Mouse (Mus musculus) hindbrain, embryonic 16.5 days (tissue): ENCODE results near the gene Pcdh9. TPM values are rescaled to one million over a fixed set of nuclear protein-coding genes. Genes with fewer than 3 reads are reported as not detected.

ENCODE experiments used
- ATAC-seq: fragments of 200-750 bp; cut with Nextera tagmentation; 2 replicates; pipeline ENCODE4 v1.8.0; 2017; ENCODE audit warnings: moderate TSS enrichment, moderate library complexity
- H3K27ac ChIP-seq: fragments of 300-500 bp; sonication (generic); 2 replicates; pipeline ENCODE4 v1.5.1; 2014; ENCODE audit warnings: low read depth, mild to moderate bottlenecking, control low read depth, low read length, moderate library complexity
- H3K27me3 ChIP-seq: fragments of 300-500 bp; sonication (generic); replicated peaks from 2 replicates; pipeline ENCODE4 v1.6.1; 2014; ENCODE audit warnings: low read length; ENCODE audit not compliant: control insufficient read depth, insufficient read depth
- H3K36me3 ChIP-seq: fragments of 300-500 bp; sonication (generic); 2 replicates; pipeline ENCODE4 v1.6.1; 2014; ENCODE audit warnings: mild to moderate bottlenecking, low read length, moderate library complexity, mixed read lengths; ENCODE audit not compliant: control insufficient read depth, insufficient read depth
- H3K4me1 ChIP-seq: fragments of 300-500 bp; sonication (generic); 2 replicates; pipeline ENCODE4 v1.6.1; 2014; ENCODE audit warnings: low read depth, low read length; ENCODE audit not compliant: control insufficient read depth, insufficient read depth
- H3K4me2 ChIP-seq: fragments of 300-500 bp; sonication (generic); 2 replicates; pipeline ENCODE4 v1.6.1; 2014; ENCODE audit warnings: mild to moderate bottlenecking, low read length, control low read depth, moderate library complexity
- H3K4me3 ChIP-seq: fragments of 300-500 bp; sonication (generic); 2 replicates; pipeline ENCODE4 v1.5.1; 2014; ENCODE audit warnings: mild to moderate bottlenecking, low read length, control low read depth, moderate library complexity
- H3K9ac ChIP-seq: fragments of 300-500 bp; sonication (generic); 2 replicates; pipeline ENCODE4 v1.6.1; 2014; ENCODE audit warnings: low read depth, mild to moderate bottlenecking, control low read depth, low read length, moderate library complexity
- H3K9me3 ChIP-seq: fragments of 300-500 bp; sonication (generic); 2 replicates; pipeline ENCODE4 v1.6.1; 2014; ENCODE audit warnings: mild to moderate bottlenecking, low read length, moderate library complexity; ENCODE audit not compliant: control insufficient read depth
- WGBS: fragments of 180-500 bp; shearing (Covaris S2); extraction: QIAGEN DNeasy Blood & Tissue Kit; methylation state at CpG from one replicate; pipeline ENCODE4 v1.1.7; 2014; 5-methylcytosine and 5-hydroxymethylcytosine counted together
- polyA plus RNA-seq: library from polyadenylated mRNA; unstranded; fragments of >200 nt; fragmentation: Nextera tagmentation; extraction: Ambion mirVana; gene quantifications from 2 replicates; pipeline ENCODE4 v1.2.1, GENCODE M21; 2015

Pcdh9 gene
- polyA plus RNA-seq, 1 experiment from 2014 or later = 232 TPM

GRCm38 (mm10) chr14:93885551-93886084, 4.9 kb downstream of the Pcdh9 start:
- no peaks in the 10 kb centered on the region for H3K9me3 ChIP-seq
- ATAC-seq = no peak
- peak overlapping the region; percentile 29 for H3K4me3 ChIP-seq
- peak overlapping the region; percentile 72 for H3K4me2 ChIP-seq
- 83% methylated on average over 11 of the region's 11 CpGs for WGBS
- no peak overlapping the region for H3K27ac ChIP-seq
- H3K9ac ChIP-seq = no peak overlapping the region
- peaks cover 5% of the 10 kb centered on the region; the same call in 1 of the 2 replicates for H3K36me3 ChIP-seq
- H3K4me1 ChIP-seq = peaks cover 7% of the 10 kb centered on the region
- no peaks in the 10 kb centered on the region for H3K27me3 ChIP-seq

GRCm38 (mm10) chr14:93884467-93884866, 6.0 kb downstream of the Pcdh9 start:
- peak; percentile 65 for ATAC-seq
- H3K9ac ChIP-seq = no peak overlapping the region
- WGBS = 6% methylated on average over 2 of the region's 2 CpGs

GRCm38 (mm10) chr14:93880071-93880470, 10.4 kb downstream of the Pcdh9 start:
- H3K36me3 ChIP-seq = no peaks in the 10 kb centered on the region
- no peaks in the 10 kb centered on the region for H3K27me3 ChIP-seq
- H3K27ac ChIP-seq = no peak overlapping the region
- no peaks in the 10 kb centered on the region for H3K9me3 ChIP-seq
- H3K4me3 ChIP-seq = no peak overlapping the region
- no peak overlapping the region for H3K4me2 ChIP-seq
- WGBS = 89% methylated on average over 1 of the region's 1 CpGs
- H3K4me1 ChIP-seq = no peaks in the 10 kb centered on the region; the same call in none of the 2 replicates
- no peak for ATAC-seq
- no peak overlapping the region for H3K9ac ChIP-seq

More at GRCm38 (mm10) chr14:93884467-93884866, 6.0 kb downstream of the Pcdh9 start:
- Histone ChIP-seq H3K4me2 (peak overlapping the region; percentile 52), H3K36me3 (peaks cover 5% of the 10 kb centered on the region; the same call in 1 of the 2 replicates), H3K9me3 (no peaks in the 10 kb centered on the region), H3K27me3 (no peaks in the 10 kb centered on the region), H3K4me3 (peak overlapping the region; percentile 38), H3K4me1 (peaks cover 7% of the 10 kb centered on the region), H3K27ac (no peak overlapping the region)

- H3K9me3 ChIP-seq = no peaks in the 10 kb centered on the region
- no peak overlapping the region for H3K27ac ChIP-seq
- ATAC-seq = no peak
- H3K27me3 ChIP-seq = no peaks in the 10 kb centered on the region
- WGBS = 86% methylated on average over 1 of the region's 1 CpGs
- H3K36me3 ChIP-seq = no peaks in the 10 kb centered on the region
- H3K4me3 ChIP-seq = no peak overlapping the region
- no peaks in the 10 kb centered on the region; the same call in 1 of the 2 replicates for H3K4me1 ChIP-seq
- H3K4me2 ChIP-seq = no peak overlapping the region
- H3K9ac ChIP-seq = no peak overlapping the region
Observed at GRCm38 (mm10) chr14:93875968-93876367, 14.5 kb downstream of the Pcdh9 start.

GRCm38 (mm10) chr14:93868211-93868610, 22.3 kb downstream of the Pcdh9 start:
- no peak for ATAC-seq
- Histone ChIP-seq H3K4me2 (no peak overlapping the region), H3K4me1 (no peaks in the 10 kb centered on the region), H3K9ac (no peak overlapping the region), H3K36me3 (no peaks in the 10 kb centered on the region), H3K27ac (no peak overlapping the region), H3K27me3 (no peaks in the 10 kb centered on the region), H3K9me3 (no peaks in the 10 kb centered on the region), H3K4me3 (no peak overlapping the region)

- H3K36me3 ChIP-seq = no peaks in the 10 kb centered on the region
- no peaks in the 10 kb centered on the region for H3K9me3 ChIP-seq
- H3K9ac ChIP-seq = no peak overlapping the region
- H3K4me3 ChIP-seq = no peak overlapping the region
- no peak overlapping the region for H3K4me2 ChIP-seq
- WGBS = 74% methylated on average over 3 of the region's 3 CpGs
- H3K27ac ChIP-seq = no peak overlapping the region
- no peak for ATAC-seq
- H3K4me1 ChIP-seq = no peaks in the 10 kb centered on the region
- no peaks in the 10 kb centered on the region for H3K27me3 ChIP-seq
Observed at GRCm38 (mm10) chr14:93858069-93858468, 32.4 kb downstream of the Pcdh9 start.

GRCm38 (mm10) chr14:93846091-93846677, 44.3 kb downstream of the Pcdh9 start:
- Histone ChIP-seq H3K4me3 (no peak overlapping the region), H3K9me3 (no peaks in the 10 kb centered on the region), H3K9ac (no peak overlapping the region), H3K36me3 (no peaks in the 10 kb centered on the region), H3K4me1 (no peaks in the 10 kb centered on the region), H3K27ac (no peak overlapping the region), H3K27me3 (no peaks in the 10 kb centered on the region), H3K4me2 (no peak overlapping the region)
- ATAC-seq = no peak
- 30% methylated on average over 1 of the region's 1 CpGs for WGBS

- no peak for ATAC-seq
- Histone ChIP-seq H3K4me1 (no peaks in the 10 kb centered on the region), H3K27me3 (no peaks in the 10 kb centered on the region), H3K4me2 (no peak overlapping the region), H3K9me3 (no peaks in the 10 kb centered on the region), H3K27ac (no peak overlapping the region), H3K4me3 (no peak overlapping the region), H3K9ac (no peak overlapping the region), H3K36me3 (no peaks in the 10 kb centered on the region)
- WGBS = 31% methylated on average over 3 of the region's 3 CpGs
Observed at GRCm38 (mm10) chr14:93842686-93843288, 47.7 kb downstream of the Pcdh9 start.

- no peak overlapping the region for H3K9ac ChIP-seq
- no peaks in the 10 kb centered on the region for H3K9me3 ChIP-seq
- WGBS = 85% methylated on average over 6 of the region's 6 CpGs
- H3K27me3 ChIP-seq = no peaks in the 10 kb centered on the region
- no peaks in the 10 kb centered on the region; the same call in 1 of the 2 replicates for H3K4me1 ChIP-seq
- no peak overlapping the region for H3K4me2 ChIP-seq
- no peak overlapping the region for H3K27ac ChIP-seq
- no peak overlapping the region for H3K4me3 ChIP-seq
- ATAC-seq = no peak
- H3K36me3 ChIP-seq = no peaks in the 10 kb centered on the region
Observed at GRCm38 (mm10) chr14:93832511-93832910, 58.0 kb downstream of the Pcdh9 start.
